Mouse (Mus musculus): ENCODE measurements around the gene Vps9d1.
"Not testable (repeated sequence)": the region's sequence is repeated elsewhere in the genome, so short reads cannot be mapped to it uniquely, and the experiment has no call there.

Vps9d1 gene

DNA sequence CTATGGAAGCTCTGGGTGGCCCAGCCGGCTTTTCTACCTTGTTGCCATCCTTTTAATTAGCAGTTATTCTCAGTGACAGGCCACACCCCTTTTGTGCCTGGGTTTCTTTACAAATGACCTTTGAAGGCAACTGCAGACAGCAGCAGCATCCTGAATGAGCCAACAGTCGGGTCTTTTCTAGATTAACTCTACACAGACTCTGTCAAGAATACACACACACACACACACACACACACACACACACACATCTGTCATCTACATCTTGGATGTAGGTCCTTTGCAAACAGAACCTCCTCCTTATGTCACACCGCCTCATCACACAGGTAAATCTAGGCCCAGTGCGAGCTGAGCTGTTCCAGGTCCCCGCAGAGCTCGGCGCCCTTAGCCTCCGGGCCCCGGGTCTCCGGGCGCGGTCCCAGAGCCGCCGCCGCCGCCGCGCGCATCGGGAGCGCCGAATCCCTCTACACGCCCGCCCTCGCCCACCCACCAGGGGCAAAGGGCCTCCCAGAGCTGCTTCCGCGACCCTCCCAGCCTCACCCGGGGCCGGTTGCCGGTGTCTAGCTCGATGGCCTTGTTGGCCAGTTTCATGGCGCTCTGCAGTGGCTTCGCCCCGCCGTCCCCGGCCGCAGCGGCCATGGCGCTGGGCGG, 573 bp downstream of the Vps9d1 start:
- peak; percentile 28 for DNase-seq (ENCODE audit: low spot score)

- DNase-seq (ENCODE audit: low spot score) = no peak
Observed at GRCm38 (mm10) chr8:123252925-123253324, 1.2 kb downstream of the Vps9d1 start.

DNA sequence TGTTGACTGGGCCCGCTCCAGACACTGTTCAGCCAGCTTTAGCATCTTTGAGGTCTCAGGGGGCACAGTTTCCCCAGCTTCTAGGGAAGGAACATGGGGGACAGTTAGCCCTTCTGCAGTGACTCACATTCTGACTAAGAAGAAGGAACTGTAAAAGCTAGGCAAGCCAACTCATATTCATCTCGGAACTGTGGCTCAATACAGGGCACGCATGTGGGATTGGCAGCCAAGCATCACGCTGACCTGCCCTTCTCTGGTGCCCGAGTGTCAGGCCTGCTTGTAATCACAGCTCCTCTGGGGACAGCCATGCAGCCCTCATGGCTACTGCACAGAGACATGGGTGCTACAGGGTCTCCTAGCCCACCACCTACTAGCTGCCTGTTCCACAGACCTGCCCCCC, 3.2 kb downstream of the Vps9d1 start:
- no peak for DNase-seq (ENCODE audit: low spot score)

GRCm38 (mm10) chr8:123248596-123248995, 5.6 kb downstream of the Vps9d1 start:
- no peak for DNase-seq (ENCODE audit: low spot score)

DNA sequence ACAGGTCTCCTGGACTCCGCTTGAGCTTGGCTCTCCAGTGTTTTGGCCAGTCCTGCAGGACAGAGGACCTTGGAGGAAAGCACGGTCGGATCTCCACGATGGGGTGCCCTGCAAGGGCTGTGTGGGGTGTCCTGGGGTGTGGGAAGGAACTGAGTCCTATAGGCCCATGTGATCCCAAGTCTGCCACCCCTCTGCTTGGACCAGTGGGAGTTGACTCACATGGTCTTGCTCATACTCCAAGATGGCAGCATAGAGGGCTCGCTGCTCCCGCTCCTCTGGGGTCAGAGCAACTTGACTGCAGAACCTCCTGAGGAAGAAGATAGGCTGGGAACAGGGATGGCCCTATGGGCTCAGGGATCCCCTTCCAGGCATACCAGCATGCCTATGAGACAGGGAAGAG, 6.4 kb downstream of the Vps9d1 start:
- DNase-seq (ENCODE audit: low spot score) = no peak

GRCm38 (mm10) chr8:123245543-123245942, 8.6 kb downstream of the Vps9d1 start:
- DNase-seq (ENCODE audit: low spot score) = no peak

DNA sequence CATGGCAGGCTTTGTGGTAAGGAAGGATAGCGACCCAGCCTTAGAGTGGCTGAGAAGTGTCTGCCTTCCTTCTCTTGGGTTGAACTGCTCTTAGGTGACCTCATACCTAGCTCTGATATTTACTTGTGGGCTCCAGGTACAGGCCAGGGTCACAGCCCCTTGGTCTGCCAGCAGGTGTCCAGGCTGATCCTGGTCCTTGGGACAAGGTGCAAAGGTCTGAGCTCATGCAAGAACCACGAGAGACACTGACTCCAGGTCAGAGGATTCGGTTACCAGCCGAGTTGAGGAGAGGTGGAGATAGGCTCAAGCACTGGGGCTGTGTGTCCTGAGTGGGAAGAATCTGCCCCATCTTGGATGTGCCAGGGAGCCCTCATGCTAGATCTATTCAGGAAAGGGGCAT, 9.8 kb downstream of the Vps9d1 start:
- no peak for DNase-seq (ENCODE audit: low spot score)

GRCm38 (mm10) chr8:123243053-123243452, 11.1 kb downstream of the Vps9d1 start:
- DNase-seq (ENCODE audit: low spot score) = no peak

- no peak for DNase-seq (ENCODE audit: low spot score)
Observed at GRCm38 (mm10) chr8:123242107-123242923, 11.8 kb downstream of the Vps9d1 start.

DNA sequence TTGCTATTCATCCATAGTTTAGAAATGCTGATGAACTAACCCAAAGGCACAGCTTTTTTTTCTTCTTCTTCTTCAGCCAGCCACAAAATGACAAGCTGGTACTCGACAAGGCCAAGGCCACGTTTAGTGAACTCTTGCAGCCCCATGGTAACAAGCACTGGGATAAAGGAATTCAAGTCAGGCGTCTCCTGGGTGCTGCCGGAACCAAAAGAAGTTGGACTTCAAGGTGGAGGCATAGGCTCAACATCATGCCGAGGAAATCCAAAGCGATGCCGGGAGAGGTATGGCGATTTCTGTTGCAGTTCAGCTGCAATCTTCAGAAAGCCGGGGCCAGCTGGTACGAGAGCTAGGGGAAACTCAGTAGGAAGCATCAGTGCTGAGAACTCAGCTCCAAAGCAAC, 14.8 kb downstream of the Vps9d1 start:
- DNase-seq (ENCODE audit: low spot score) = no peak

DNA sequence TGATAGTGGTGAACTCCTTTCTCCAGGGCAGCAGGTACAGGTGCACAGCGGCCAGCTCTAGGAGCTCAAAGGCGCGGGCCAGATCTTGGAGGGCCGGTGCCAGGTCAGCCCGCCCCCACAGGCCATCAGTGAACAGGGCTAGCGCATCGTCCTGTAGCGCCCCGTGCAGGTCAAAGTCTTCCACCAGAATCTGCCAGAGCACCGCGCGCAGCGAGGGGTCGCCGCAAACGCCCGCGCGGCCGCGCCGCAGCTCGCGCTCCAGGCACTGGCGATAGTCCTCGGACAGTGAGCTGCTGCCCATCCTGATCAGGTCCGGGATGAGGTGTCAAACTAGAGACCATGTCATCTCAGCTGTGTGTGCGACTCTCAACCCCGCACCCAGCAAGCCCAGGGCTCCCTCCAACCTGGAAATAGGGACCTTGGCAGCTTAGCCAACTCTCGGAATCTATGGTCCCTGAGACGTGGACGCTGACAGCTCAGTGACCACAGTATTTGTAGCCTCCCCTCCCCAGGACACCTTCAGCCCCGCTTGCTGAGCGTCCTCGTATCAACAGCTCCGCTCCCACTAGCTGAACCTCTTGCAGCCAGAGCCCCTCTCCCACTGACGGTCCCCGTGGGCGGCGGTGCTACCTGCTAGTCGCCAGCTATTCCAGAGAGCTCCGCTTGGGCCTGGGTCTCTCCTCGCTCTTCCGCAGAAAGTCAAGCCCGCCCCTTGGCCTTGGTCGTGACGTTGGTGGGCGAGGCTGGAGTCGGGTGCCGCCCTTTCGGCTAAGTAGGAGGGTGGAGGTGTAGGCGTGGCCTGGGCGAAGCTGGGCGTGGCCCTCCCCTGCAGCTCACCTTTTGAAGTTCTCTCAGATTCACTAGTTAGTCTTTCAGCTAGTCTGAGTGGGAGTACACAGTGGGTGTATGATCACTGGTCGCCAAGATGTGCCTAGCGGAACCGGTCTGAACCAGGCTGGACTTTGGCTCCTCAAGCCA, 18.3 kb downstream of the Vps9d1 start, which contains the start of gene Spata2l:
Gene Spata2l, minus strand, starts transcription at position 714 of the 978 bp plus-strand sequence.
- DNase-seq (ENCODE audit: low spot score) = peak; percentile 89

- DNase-seq (ENCODE audit: low spot score) = no peak
Observed at GRCm38 (mm10) chr8:123234918-123235519, 19.1 kb downstream of the Vps9d1 start.

DNA sequence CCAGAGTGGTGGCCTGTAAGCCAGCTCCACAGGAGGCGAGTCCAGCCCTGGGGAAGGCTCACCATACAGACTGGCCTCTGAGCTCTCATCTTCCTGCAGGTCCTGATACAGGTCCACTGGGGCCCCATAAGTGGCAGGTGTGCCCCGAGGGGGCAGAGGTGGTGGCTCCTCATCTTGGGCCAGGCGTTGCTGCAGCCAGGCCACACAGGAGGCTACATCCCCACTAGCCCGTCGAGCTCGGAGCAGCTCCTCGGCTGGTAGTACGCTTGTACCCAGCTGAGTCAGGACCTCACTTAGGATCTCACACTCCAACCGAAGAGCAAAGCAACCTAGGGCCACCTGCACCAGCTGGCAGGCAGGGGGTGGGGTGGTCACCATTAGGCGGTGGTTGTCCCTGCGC, 20.4 kb downstream of the Vps9d1 start:
- no peak for DNase-seq (ENCODE audit: low spot score)

- no peak for DNase-seq (ENCODE audit: low spot score)
Observed at GRCm38 (mm10) chr8:123233300-123233699, 20.8 kb downstream of the Vps9d1 start.

- DNase-seq (ENCODE audit: low spot score) = no peak
Observed at GRCm38 (mm10) chr8:123232553-123232952, 21.6 kb downstream of the Vps9d1 start.

DNA sequence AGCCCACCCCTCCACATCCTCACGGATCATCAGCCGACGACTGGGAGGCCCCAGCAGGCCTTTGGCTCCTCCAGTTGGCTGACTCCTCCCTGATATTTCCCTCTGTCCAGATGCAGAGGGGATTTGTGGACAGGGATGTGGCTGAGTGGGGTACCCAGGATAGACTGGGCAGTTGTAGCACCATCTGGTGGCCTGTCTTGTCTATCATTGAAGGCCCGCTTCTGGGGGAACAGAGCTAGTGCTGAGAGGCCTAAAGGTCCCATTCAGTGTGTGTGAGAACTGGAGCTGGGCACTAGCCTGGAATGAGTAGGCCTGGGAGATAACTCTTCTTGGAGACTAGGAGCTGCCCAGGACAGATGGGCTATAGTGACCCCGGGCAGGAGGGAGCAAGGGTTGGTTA, 22.4 kb downstream of the Vps9d1 start:
- DNase-seq (ENCODE audit: low spot score) = no peak

DNA sequence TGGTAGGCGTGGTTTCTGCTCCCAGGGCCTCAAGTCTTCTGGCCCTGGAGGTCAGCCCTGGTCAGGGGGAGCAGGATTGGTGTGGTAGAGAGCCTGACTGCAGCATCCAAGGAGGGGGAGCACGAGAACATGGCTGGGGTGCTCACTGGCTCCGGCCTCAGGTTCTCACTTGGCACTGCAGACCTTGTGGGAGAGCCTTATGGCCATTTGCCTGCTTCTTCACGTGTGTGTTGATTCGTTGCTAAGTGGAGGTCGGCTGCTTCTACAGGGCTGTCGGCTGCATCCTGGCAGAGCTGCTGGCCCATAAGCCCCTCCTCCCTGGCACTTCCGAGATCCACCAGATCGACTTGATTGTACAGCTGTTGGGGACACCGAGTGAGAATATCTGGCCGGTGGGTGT, 23.8 kb downstream of the Vps9d1 start:
- not testable (repeated sequence) for DNase-seq (ENCODE audit: low spot score)

GRCm38 (mm10) chr8:123228416-123228815, 25.7 kb downstream of the Vps9d1 start:
- no peak for DNase-seq (ENCODE audit: low spot score)

DNA sequence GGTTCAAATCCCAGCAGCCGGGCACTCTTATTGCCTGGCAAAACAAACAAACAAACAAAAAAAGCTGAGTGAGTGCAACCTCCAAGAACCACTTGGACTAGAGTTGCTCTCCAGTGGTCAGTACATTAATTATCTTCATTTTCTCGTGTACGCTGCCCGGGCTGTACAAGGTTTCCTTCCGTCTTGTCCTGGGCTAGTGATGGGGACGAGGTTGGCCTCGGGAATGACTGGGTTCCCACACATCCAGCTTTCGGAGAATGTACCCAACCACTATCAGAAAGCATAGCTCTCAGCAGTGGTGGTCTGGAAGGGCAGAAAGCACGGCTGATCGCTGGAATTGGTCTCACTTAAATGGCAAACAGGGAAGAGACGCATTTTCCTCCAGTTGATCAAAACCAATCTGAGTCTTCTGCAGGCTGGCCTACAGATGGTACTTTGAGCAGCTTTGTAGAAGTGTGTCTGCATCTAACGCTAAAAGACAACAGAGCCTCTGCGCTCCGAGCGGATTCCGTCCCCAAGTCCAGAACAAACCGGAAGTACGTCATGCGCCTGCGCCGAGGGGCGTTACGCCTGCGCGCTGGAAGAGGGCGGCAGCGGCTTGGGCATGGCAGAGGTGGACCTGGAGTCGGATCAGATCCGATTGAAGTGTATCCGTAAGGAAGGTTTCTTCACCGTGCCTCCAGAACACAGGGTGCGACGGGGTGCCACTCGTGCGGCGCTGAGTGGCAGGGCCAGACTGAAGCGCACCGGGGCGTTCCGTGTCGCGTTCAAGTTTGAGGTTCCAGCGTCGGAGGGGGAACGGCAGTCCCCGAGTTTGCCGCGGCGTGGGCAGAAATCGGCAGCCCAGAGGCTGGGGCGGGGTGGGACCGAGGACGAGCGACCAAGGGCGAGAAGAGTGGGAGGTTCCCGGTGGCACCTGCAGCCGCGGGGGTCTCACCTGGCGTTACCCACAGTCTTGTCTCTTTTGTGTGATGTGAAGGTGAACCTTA, 29.6 kb downstream of the Vps9d1 start, which contains the start of gene Cdk10:
Gene Cdk10, plus strand, starts transcription at position 565 of the 989 bp plus-strand sequence.
- DNase-seq (ENCODE audit: low spot score) = peak; percentile 94

DNA sequence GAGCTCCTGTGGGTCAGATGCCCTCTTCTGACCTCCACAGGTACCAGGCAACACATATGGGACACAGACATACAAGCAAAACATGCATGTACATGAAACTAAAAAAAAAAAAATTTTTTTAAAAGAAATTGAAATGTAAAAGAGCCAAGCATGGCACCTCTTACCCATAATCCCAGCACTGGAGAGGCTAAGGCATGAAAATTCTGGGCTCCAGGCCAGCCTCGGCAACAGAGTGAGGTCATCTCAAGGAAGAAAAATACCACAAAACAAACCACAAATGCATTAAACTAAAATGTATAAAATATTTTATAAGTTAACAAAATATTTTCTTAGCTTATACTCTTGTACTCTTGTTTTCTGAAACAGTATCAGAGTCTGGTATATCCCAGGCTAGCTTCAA, 33.2 kb downstream of the Vps9d1 start:
- DNase-seq (ENCODE audit: low spot score) = no peak

DNA sequence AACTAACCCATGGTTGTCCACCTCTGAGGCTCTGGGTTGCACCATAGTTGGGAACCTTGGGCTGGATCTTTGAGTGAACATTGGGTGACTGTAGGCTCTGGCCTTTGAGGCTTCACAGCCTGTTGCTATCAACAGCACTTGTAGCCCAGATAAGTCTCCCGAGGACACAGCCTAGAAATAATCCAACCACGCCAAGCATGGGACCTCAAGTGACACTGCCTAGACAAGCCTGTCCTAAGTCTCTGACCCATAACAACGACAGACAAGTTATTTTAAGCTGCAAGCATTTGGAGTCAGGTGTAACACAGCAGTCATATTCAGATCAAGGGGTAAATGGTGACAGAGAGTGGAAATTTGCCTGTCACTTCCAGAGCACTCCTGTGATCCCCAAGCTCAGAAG, 38.7 kb downstream of the Vps9d1 start:
- no peak for DNase-seq (ENCODE audit: low spot score)

All from urinary bladder, postnatal 14 days (tissue).